Mouse (Mus musculus): ENCODE data around the gene Klf15. TPM values are rescaled to one million over a fixed set of nuclear protein-coding genes. Genes with fewer than 3 reads are reported as not detected.

Klf15 gene
- polyA plus RNA-seq, 1 experiment from 2014 or later = 45.6 TPM

GRCm38 (mm10) chr6:90509085-90509484 lies 46.7 kb downstream of the Klf15 start:
- 46% methylated on average over 6 of the region's 6 CpGs for WGBS (ENCODE audit: insufficient replicate concordance)
- peak; percentile 81 for DNase-seq

DNA sequence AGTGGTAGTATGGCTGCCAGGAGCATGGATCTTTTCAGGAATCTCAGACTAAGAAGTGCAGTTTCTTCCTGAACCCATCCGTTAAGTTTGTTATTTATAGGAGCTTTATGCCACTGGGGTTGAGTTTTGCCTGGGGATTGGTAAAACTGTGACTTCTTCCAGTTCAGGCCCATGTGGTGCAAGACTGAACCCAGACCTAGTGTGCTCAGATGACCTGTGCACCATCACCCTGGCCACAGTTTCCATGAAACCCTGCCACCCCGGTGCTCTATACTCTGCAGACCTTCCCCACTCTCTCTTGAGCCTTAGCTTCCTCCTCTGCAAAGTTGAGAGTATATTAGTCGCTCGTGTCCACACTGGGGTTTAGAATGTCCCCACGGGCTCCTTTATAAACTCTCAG lies 50.0 kb downstream of the Klf15 start:
- ATAC-seq (no peak), DNase-seq (no peak)
- Histone ChIP-seq H3K4me1 (ENCODE audit: insufficient read depth) (peaks cover 19% of the 10 kb centered on the region), H3K36me3 (replicated peaks; ENCODE audit: insufficient read depth, low read length) (no peaks in the 10 kb centered on the region), H3K4me2 (ENCODE audit: low read depth, low read length) (no peak overlapping the region), H3K4me3 (ENCODE audit: low read depth, low read length) (no peak overlapping the region), H3K9ac (replicated peaks) (no peak overlapping the region), H3K27ac (ENCODE audit: low read depth) (no peak overlapping the region), H3K9me3 (ENCODE audit: low read length) (no peaks in the 10 kb centered on the region), H3K27me3 (ENCODE audit: insufficient read depth, low read length) (no peaks in the 10 kb centered on the region)
- TF ChIP-seq CTCF (IDR thresholded peaks at IDR 0.05; ENCODE audit: low read depth) = no peak
- WGBS (ENCODE audit: insufficient replicate concordance) = 72% methylated on average over 5 of the region's 5 CpGs

More at GRCm38 (mm10) chr6:90509085-90509484, 46.7 kb downstream of the Klf15 start:
- Histone ChIP-seq H3K27ac (ENCODE audit: low read depth) (peak overlapping the region; percentile 84), H3K4me1 (ENCODE audit: insufficient read depth) (peaks cover 17% of the 10 kb centered on the region), H3K27me3 (ENCODE audit: insufficient read depth, low read length) (no peaks in the 10 kb centered on the region), H3K9ac (replicated peaks) (peak overlapping the region; percentile 32; the same call in 1 of the 2 replicates), H3K4me2 (ENCODE audit: low read depth, low read length) (no peak overlapping the region), H3K36me3 (replicated peaks; ENCODE audit: insufficient read depth, low read length) (no peaks in the 10 kb centered on the region), H3K4me3 (ENCODE audit: low read depth, low read length) (no peak overlapping the region), H3K9me3 (ENCODE audit: low read length) (no peaks in the 10 kb centered on the region; the same call in 1 of the 2 replicates)
- peak; percentile 92 for ATAC-seq
- TF ChIP-seq CTCF (IDR thresholded peaks at IDR 0.05; ENCODE audit: low read depth) (no peak), EP300 (IDR thresholded peaks at IDR 0.05; ENCODE audit: low read depth) (peak; percentile 80)

- Histone ChIP-seq H3K27me3 (ENCODE audit: insufficient read depth, low read length) (no peaks in the 10 kb centered on the region), H3K4me3 (ENCODE audit: low read depth, low read length) (no peak overlapping the region), H3K9me3 (ENCODE audit: low read length) (no peaks in the 10 kb centered on the region), H3K9ac (replicated peaks) (no peak overlapping the region), H3K4me1 (ENCODE audit: insufficient read depth) (peaks cover 17% of the 10 kb centered on the region), H3K27ac (ENCODE audit: low read depth) (no peak overlapping the region), H3K4me2 (ENCODE audit: low read depth, low read length) (no peak overlapping the region), H3K36me3 (replicated peaks; ENCODE audit: insufficient read depth, low read length) (no peaks in the 10 kb centered on the region)
- WGBS (ENCODE audit: insufficient replicate concordance) = 64% methylated on average over 5 of the region's 5 CpGs
- DNase-seq (no peak), ATAC-seq (no peak)
- no peak for TF ChIP-seq CTCF (IDR thresholded peaks at IDR 0.05; ENCODE audit: low read depth)
- TF ChIP-seq EP300 (IDR thresholded peaks at IDR 0.05; ENCODE audit: low read depth) = no peak
Observed at GRCm38 (mm10) chr6:90513074-90513856, 50.9 kb downstream of the Klf15 start.

- no peak overlapping the region for H3K9ac ChIP-seq (replicated peaks)
- DNase-seq (peak; percentile 59), ATAC-seq (peak; percentile 78)
- 0 out of 2 replicates have a peak, but pooled peaks have one; percentile 5 for TF ChIP-seq EP300 (IDR thresholded peaks at IDR 0.05; ENCODE audit: low read depth)
- no peak for TF ChIP-seq CTCF (IDR thresholded peaks at IDR 0.05; ENCODE audit: low read depth)
- no peaks in the 10 kb centered on the region for H3K36me3 ChIP-seq (replicated peaks; ENCODE audit: insufficient read depth, low read length)
- H3K9me3 ChIP-seq (ENCODE audit: low read length) = no peaks in the 10 kb centered on the region
- H3K27ac ChIP-seq (ENCODE audit: low read depth) = peak overlapping the region; percentile 86
- H3K27me3 ChIP-seq (ENCODE audit: insufficient read depth, low read length) = no peaks in the 10 kb centered on the region
- no peak overlapping the region for H3K4me2 ChIP-seq (ENCODE audit: low read depth, low read length)
- H3K4me3 ChIP-seq (ENCODE audit: low read depth, low read length) = no peak overlapping the region
- H3K4me1 ChIP-seq (ENCODE audit: insufficient read depth) = peaks cover 10% of the 10 kb centered on the region
Observed at GRCm38 (mm10) chr6:90514369-90514768, 52.0 kb downstream of the Klf15 start.

- H3K36me3 ChIP-seq (replicated peaks; ENCODE audit: insufficient read depth, low read length) = no peaks in the 10 kb centered on the region
- no peak for TF ChIP-seq EP300 (IDR thresholded peaks at IDR 0.05; ENCODE audit: low read depth)
- peak; percentile 88 for TF ChIP-seq CTCF (IDR thresholded peaks at IDR 0.05; ENCODE audit: low read depth)
- H3K9ac ChIP-seq (replicated peaks) = no peak overlapping the region
- WGBS (ENCODE audit: insufficient replicate concordance) = 38% methylated on average over 4 of the region's 4 CpGs
- no peak overlapping the region for H3K4me3 ChIP-seq (ENCODE audit: low read depth, low read length)
- no peaks in the 10 kb centered on the region for H3K27me3 ChIP-seq (ENCODE audit: insufficient read depth, low read length)
- no peaks in the 10 kb centered on the region for H3K9me3 ChIP-seq (ENCODE audit: low read length)
- peak; percentile 92 for ATAC-seq
- H3K4me2 ChIP-seq (ENCODE audit: low read depth, low read length) = no peak overlapping the region
- H3K4me1 ChIP-seq (ENCODE audit: insufficient read depth) = peaks cover 5% of the 10 kb centered on the region
- peak overlapping the region; percentile 86 for H3K27ac ChIP-seq (ENCODE audit: low read depth)
- peak; percentile 85 for DNase-seq
Observed at GRCm38 (mm10) chr6:90514883-90515405, 52.6 kb downstream of the Klf15 start.

DNA sequence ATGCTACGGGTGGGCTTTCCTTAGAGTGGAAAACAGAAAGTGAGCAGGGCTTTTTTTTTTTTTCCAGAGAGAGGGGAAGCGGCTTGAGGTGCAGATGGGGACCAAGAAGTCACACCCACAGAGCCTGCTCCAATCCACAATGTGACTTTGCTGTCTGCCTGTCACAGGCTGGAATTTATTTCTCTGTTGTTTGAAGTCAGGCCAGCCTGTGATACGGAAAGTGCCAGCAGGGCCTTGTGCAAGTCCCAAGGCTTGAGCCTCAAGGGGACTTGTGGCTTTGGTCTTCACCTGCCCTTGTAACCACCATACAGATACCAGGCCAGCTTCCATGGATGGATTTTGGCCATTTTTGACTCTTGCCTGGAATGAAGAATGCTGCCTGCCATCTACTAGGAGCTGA lies 56.5 kb downstream of the Klf15 start:
- Histone ChIP-seq H3K4me3 (ENCODE audit: low read depth, low read length) (no peak overlapping the region), H3K4me2 (ENCODE audit: low read depth, low read length) (no peak overlapping the region), H3K36me3 (replicated peaks; ENCODE audit: insufficient read depth, low read length) (no peaks in the 10 kb centered on the region), H3K4me1 (ENCODE audit: insufficient read depth) (peaks cover 7% of the 10 kb centered on the region; the same call in 1 of the 2 replicates), H3K9ac (replicated peaks) (no peak overlapping the region), H3K9me3 (ENCODE audit: low read length) (no peaks in the 10 kb centered on the region), H3K27me3 (ENCODE audit: insufficient read depth, low read length) (no peaks in the 10 kb centered on the region), H3K27ac (ENCODE audit: low read depth) (no peak overlapping the region)
- no peak for TF ChIP-seq EP300 (IDR thresholded peaks at IDR 0.05; ENCODE audit: low read depth)
- no peak for TF ChIP-seq CTCF (IDR thresholded peaks at IDR 0.05; ENCODE audit: low read depth)
- ATAC-seq = no peak
- DNase-seq = no peak
- WGBS (ENCODE audit: insufficient replicate concordance) = 46% methylated on average over 3 of the region's 3 CpGs

Data from liver, postnatal 0 days (tissue).